Mouse (Mus musculus) bone marrow, adult 2 months (tissue): ENCODE measurements around the gene Aplf. TPM values are rescaled to one million over a fixed set of nuclear protein-coding genes. Genes with fewer than 3 reads are reported as not detected.

Experiments
- H3K27ac ChIP-seq: fragments of 200-500 bp; 2 replicates; pipeline ENCODE4 v1.5.1; 2012; ENCODE audit warnings: low read depth, mild to moderate bottlenecking, control low read depth, inconsistent platforms, low read length; ENCODE audit not compliant: control insufficient read depth, poor library complexity, insufficient read depth
- H3K4me1 ChIP-seq: fragments of 200-500 bp; 2 replicates; pipeline ENCODE4 v1.6.1; 2011; ENCODE audit warnings: low read length; ENCODE audit not compliant: control insufficient read depth, insufficient read depth
- H3K4me3 ChIP-seq: fragments of 200-500 bp; replicated peaks from 2 replicates; pipeline ENCODE3; 2011; ENCODE audit warnings: mild to moderate bottlenecking, low read depth, low read length, control low read depth; ENCODE audit not compliant: control insufficient read depth
- CTCF ChIP-seq: fragments of 200-500 bp; IDR thresholded peaks from 2 replicates; pipeline ENCODE4 v1.5.1; 2011; ENCODE audit warnings: low read length, control low read depth; ENCODE audit not compliant: control insufficient read depth, insufficient read depth
- POLR2A ChIP-seq: fragments of 200-500 bp; IDR thresholded peaks from 2 replicates; pipeline ENCODE4 v1.6.1; 2011; ENCODE audit warnings: low read depth, mild to moderate bottlenecking, control low read depth, low read length, borderline replicate concordance; ENCODE audit not compliant: control insufficient read depth
- WGBS: fragments of 180-500 bp; shearing (Covaris S2); methylation state at CpG from one replicate; pipeline ENCODE4 v1.1.7; 2018; 5-methylcytosine and 5-hydroxymethylcytosine counted together
- polyA plus RNA-seq: library from polyadenylated mRNA; stranded (reverse); fragments of >200 nt; gene quantifications from 2 replicates; pipeline ENCODE4 v1.2.4, GENCODE M21; 2011; ENCODE audit warnings: low replicate concordance; ENCODE audit not compliant: missing spikeins, insufficient read depth, insufficient read length

The Aplf gene
- polyA plus RNA-seq, 1 experiment, result 13.0 TPM

DNA sequence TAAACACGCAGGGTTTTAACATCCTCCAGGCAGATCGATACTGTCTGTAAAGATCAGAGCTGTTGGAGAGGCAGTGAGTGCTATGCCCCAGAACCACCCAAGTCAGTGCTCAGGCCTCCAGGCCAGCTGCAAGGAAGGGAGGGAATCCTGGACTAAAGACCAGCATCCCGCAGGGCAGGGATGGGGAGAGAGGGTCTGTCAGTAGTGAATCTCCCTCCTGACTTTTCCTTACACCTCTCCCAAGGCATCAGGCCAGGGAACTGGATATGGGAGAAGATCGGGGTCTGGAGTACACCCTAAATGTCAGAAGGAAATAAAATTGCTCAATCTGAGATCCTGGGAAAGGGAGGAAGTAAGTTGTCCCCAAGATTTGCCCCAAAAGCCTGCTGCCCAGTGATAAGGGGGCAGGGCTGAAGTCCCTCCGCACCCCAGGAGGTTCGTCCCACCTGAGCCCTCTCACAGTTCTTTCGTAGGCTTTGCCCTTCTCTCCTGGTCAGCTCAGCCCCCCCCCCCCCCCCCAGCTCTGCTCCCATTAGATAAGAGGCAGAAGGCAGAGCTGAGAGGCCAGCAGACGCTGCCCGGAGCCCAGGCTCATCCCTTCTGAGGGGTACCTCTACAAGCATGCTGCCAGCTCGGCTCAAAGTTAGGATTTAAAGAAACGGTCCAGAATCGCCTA is 82.1 kb downstream of the Aplf start:
- Histone ChIP-seq H3K27ac (no peak overlapping the region), H3K4me3 (peak overlapping the region; percentile 69), H3K4me1 (no peaks in the 10 kb centered on the region)
- TF ChIP-seq POLR2A (no peak), CTCF (no peak)
- WGBS, result 21% methylated on average over 12 of the region's 12 CpGs

DNA sequence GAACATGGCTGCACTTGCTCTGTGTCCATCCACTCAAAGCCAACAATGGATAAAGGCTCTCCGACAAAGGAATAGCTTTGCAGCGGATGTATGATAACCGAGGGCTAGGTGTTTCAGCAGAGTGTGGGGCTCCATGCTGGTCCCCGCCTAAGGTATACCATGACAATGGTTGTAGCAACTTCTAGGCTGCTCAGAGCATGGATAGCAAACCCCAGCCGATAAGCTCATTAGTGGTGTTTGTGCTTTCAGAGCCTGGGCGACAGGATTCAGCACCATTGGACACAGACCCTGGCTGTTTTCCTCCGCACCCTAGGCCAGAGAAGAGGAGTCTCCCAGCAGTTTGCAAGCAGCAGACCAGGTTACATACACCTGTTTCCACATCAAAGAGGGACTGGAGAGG is 88.0 kb downstream of the Aplf start:
- WGBS, result 88% methylated on average over 7 of the region's 7 CpGs
- peaks cover 1% of the 10 kb centered on the region; the same call in 1 of the 2 replicates for H3K4me1 ChIP-seq
- H3K4me3 ChIP-seq, result no peak overlapping the region
- TF ChIP-seq CTCF (no peak), POLR2A (no peak)
- no peak overlapping the region; the same call in 1 of the 2 replicates for H3K27ac ChIP-seq

DNA sequence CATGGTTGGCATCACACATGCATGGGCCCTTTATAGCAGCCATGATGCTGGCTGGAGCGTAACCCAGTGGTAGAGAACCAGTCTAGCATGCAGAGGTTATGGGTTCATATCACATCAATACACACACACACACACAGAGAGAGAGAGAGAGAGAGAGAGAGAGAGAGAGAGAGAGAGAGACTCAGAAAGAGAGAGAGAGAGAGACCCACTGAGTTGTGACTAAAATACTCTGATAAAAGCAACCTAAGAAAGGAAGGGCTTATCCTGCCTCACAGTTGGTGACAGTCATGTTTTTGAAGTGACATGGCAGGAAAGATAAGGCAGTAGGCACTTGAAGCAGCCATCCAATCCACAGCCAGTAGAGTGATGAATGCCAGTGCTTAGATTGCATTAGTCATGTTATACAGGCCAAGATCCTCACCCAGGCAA is 88.8 kb downstream of the Aplf start:
- WGBS, result 68% methylated on average over 1 of the region's 1 CpGs
- Histone ChIP-seq H3K4me3 (no peak overlapping the region), H3K4me1 (peaks cover 1% of the 10 kb centered on the region; the same call in 1 of the 2 replicates), H3K27ac (peak overlapping the region; percentile 64)
- no peak for TF ChIP-seq CTCF
- TF ChIP-seq POLR2A, result no peak

DNA sequence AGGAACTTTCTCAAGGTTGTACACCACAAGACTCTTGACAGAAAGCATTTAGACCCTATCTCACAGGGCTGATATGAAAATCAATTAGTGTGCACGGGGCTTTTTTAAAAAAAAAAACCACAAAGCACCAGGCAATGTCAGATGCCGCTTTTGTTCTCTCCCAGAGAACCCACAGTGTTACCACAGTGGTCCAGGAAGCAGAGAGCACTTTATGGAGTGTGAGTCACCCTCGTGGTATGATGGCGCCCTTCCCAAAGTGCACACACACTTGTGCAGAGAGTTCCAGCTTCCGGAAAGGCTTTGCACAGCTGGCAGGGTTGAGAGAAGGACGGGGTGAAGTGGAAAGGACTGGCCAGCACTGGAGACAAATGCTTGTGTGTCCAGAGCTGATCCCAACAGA is 89.5 kb downstream of the Aplf start:
- H3K27ac ChIP-seq, result 0 out of 2 replicates have a peak overlapping the region, but pooled peaks have one; percentile 64
- 2% methylated on average over 6 of the region's 6 CpGs for WGBS
- peaks cover 1% of the 10 kb centered on the region; the same call in 1 of the 2 replicates for H3K4me1 ChIP-seq
- no peak overlapping the region for H3K4me3 ChIP-seq
- TF ChIP-seq POLR2A, result no peak
- TF ChIP-seq CTCF, result no peak

DNA sequence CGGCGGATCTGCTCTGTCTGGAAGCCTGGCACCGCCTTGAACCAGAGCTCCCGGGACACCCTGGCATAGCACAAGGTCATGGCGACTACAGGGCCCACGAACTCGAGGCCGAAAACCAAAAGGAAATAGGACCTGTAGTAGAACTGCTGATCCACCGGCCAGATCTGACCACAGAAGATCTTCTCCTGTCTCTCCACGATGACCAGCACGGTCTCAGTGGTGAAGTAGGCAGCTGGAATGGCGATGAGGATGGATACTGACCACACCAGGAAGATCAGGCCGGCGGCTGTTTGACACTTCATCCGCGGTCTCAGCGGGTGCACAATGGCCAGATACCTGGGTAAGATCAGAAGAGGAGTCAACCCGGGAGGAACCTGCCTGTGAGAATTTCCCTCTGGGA is 90.4 kb downstream of the Aplf start:
- no peak overlapping the region for H3K4me3 ChIP-seq
- no peak overlapping the region for H3K27ac ChIP-seq
- 87% methylated on average over 18 of the region's 18 CpGs for WGBS
- no peak for TF ChIP-seq CTCF
- TF ChIP-seq POLR2A, result no peak
- H3K4me1 ChIP-seq, result peaks cover 1% of the 10 kb centered on the region; the same call in 1 of the 2 replicates

DNA sequence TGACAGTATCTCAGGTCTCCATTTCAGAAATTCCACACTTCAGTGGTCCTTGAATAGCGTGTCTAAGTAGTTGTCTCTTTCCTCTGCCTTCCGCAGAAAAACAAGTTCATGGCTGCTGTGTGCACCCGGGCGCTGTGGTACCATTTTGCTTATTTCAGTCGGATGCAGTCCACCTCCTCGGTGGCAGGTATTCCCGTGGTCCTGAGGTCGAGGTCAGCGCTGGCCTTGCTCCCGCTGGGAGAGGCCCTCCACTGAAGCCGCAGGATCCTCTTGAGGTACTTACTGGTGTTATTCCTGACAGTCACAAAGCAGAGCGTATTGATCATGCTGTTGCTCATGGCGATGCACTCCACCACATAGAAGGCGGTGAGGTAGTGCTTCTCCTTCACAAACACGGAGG is 90.9 kb downstream of the Aplf start:
- TF ChIP-seq POLR2A (no peak), CTCF (no peak)
- Histone ChIP-seq H3K4me1 (peaks cover 1% of the 10 kb centered on the region; the same call in 1 of the 2 replicates), H3K4me3 (no peak overlapping the region), H3K27ac (no peak overlapping the region)
- 90% methylated on average over 15 of the region's 15 CpGs for WGBS

Other genes with a start within 250 kb of the Aplf start
- gene Bmp10, start 243.2 kb downstream of the Aplf start, polyA plus RNA-seq, result not detected in 2 replicates
- 9.9 and 24.4 TPM in 2 replicates for gene Arhgap25, start 138.9 kb downstream of the Aplf start, polyA plus RNA-seq
- gene Prokr1, start 81.5 kb downstream of the Aplf start, polyA plus RNA-seq, result 1.6 and 2.0 TPM in 2 replicates
- gene Efcc1, start 58.7 kb upstream of the Aplf start, polyA plus RNA-seq, result 0.55 TPM in 1 of 2 replicates, not detected in the other
- gene Gp9, start 105.9 kb upstream of the Aplf start, polyA plus RNA-seq, result 49.0 and 59.4 TPM in 2 replicates
- gene Rab43, start 140.0 kb upstream of the Aplf start, polyA plus RNA-seq, result 31.2 and 44.9 TPM in 2 replicates
- gene Gm45140, start 163.6 kb upstream of the Aplf start, polyA plus RNA-seq, result 7.3 and 18.0 TPM in 2 replicates
- 21.9 and 34.4 TPM in 2 replicates for gene Isy1, start 166.6 kb upstream of the Aplf start, polyA plus RNA-seq
- 180 and 237 TPM in 2 replicates for gene Cnbp, start 178.9 kb upstream of the Aplf start, polyA plus RNA-seq
- gene Copg1, start 215.6 kb upstream of the Aplf start, polyA plus RNA-seq, result 33.9 and 63.6 TPM in 2 replicates
- 29.8 and 48.8 TPM in 2 replicates for gene Hmces, start 241.7 kb upstream of the Aplf start, polyA plus RNA-seq